Mouse (Mus musculus) kidney, embryonic 14.5 days (tissue): ENCODE measurements at regions not wholly inside any gene's neighbourhood (a gene's known extent, or its start where the extent isn't known, plus 50 kb on each side); places are given as distances from the start of the nearest gene placed in this dataset.

Experiments
- ATAC-seq: fragments of 200-750 bp; cut with Nextera tagmentation; 2 replicates; pipeline ENCODE4 v1.8.0; 2017; ENCODE audit warnings: moderate number of reproducible peaks, mild to moderate bottlenecking, moderate TSS enrichment, moderate library complexity; ENCODE audit not compliant: low FRiP score, low TSS enrichment
- H3K27ac ChIP-seq: fragments of 300-500 bp; sonication (generic); 2 replicates; pipeline ENCODE4 v1.5.1; 2014; ENCODE audit warnings: low read depth, mild to moderate bottlenecking, low read length, moderate library complexity, mixed read lengths
- H3K27me3 ChIP-seq: fragments of 300-500 bp; sonication (generic); 2 replicates; pipeline ENCODE4 v1.6.1; 2014; ENCODE audit warnings: mild to moderate bottlenecking, low read length; ENCODE audit not compliant: control insufficient read depth, insufficient read depth
- H3K36me3 ChIP-seq: fragments of 300-500 bp; sonication (generic); 2 replicates; pipeline ENCODE4 v1.6.1; 2014; ENCODE audit warnings: low read length, mixed read lengths; ENCODE audit not compliant: control insufficient read depth, insufficient read depth
- H3K4me1 ChIP-seq: fragments of 300-500 bp; sonication (generic); 2 replicates; pipeline ENCODE4 v1.6.1; 2014; ENCODE audit warnings: low read length, mixed read lengths; ENCODE audit not compliant: control insufficient read depth, insufficient read depth
- H3K4me2 ChIP-seq: fragments of 300-500 bp; sonication (generic); replicated peaks from 2 replicates; pipeline ENCODE4 v1.6.1; 2014; ENCODE audit warnings: low read depth, mild to moderate bottlenecking, low read length
- H3K4me3 ChIP-seq: fragments of 300-500 bp; sonication (generic); 2 replicates; pipeline ENCODE4 v1.5.1; 2014; ENCODE audit warnings: mild to moderate bottlenecking, low read length
- H3K9ac ChIP-seq: fragments of 300-500 bp; sonication (generic); 2 replicates; pipeline ENCODE4 v1.6.1; 2014; ENCODE audit warnings: low read depth, mild to moderate bottlenecking, low read length, moderate library complexity
- H3K9me3 ChIP-seq: fragments of 300-500 bp; sonication (generic); 2 replicates; pipeline ENCODE4 v1.6.1; 2016; ENCODE audit warnings: low read length; ENCODE audit not compliant: control insufficient read depth
- WGBS: fragments of 180-500 bp; shearing (Covaris S2); extraction: QIAGEN DNeasy Blood & Tissue Kit; methylation state at CpG from one replicate; pipeline ENCODE4 v1.1.7; 2014; 5-methylcytosine and 5-hydroxymethylcytosine counted together

DNA sequence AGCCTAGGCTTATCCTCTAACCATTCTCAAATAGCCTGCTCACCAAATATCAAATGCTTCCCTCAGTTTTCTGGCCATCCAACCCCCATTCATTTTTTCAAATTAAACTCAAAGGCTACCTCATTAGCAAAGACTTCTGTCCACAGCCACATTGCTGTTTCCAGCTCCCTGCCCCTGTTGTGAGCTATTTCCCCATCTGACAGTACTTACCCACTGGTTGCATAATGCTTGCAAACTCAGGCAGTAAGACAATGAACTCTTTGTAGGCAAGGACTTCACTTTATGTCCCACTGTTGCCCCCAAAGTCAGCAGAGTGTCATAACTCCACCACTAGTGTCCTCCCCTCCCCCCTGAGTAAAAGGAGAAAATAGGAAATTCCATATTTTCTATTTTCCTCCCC lies 194.7 kb downstream of the Rpl10-ps3 start:
- H3K36me3 ChIP-seq, result no peaks in the 10 kb centered on the region
- ATAC-seq, result no peak

DNA sequence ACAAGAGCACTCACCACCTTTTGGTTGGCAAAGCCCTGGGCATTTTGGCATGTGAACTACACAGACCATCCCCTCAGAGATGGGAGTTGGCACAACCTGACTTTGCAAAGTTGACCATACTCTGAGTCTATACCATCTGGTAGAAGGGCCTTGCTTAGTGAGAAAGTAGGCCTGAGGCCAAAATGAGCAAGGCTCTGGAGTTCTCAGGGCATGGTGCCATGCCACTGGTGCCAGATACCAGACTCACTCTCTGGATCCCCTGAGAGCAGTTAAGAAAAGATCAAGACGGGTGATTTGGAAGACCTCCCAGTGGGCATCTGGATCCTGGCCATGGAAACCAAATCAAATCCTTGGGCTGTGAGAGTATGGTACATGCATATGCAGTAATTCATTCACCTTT lies 202.0 kb downstream of the Rpl10-ps3 start:
- H3K9ac ChIP-seq, result no peak overlapping the region
- ATAC-seq, result no peak

More for the DNA sequence above, 194.7 kb downstream of the Rpl10-ps3 start:
- Histone ChIP-seq H3K27ac (no peak overlapping the region), H3K4me2 (no peak overlapping the region), H3K4me3 (no peak overlapping the region), H3K27me3 (no peaks in the 10 kb centered on the region), H3K9ac (no peak overlapping the region), H3K4me1 (no peaks in the 10 kb centered on the region), H3K9me3 (no peaks in the 10 kb centered on the region)

DNA sequence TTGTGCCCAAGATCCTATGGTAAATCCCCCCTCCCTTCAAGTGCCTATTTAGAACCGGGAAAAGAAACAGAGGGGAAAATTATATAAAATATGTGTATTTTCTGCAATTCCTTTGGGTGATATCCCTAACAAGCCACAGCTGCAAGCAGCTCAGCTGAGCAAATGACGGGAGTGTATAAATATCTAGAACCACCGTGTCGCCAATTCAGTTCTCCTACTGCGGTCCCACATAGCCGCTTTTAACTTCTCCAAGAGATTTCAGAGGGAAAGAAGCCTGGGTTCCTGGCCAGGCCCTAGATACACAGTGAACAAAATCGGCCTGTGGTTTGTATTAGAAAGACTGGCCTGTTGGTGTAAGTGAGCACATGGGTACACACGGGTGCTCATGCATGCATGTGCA lies 202.7 kb downstream of the Rpl10-ps3 start:
- no peak overlapping the region for H3K4me2 ChIP-seq
- ATAC-seq, result no peak
- H3K9ac ChIP-seq, result no peak overlapping the region
- no peaks in the 10 kb centered on the region for H3K36me3 ChIP-seq
- no peak overlapping the region for H3K4me3 ChIP-seq
- 80% methylated on average over 8 of the region's 8 CpGs for WGBS
- no peaks in the 10 kb centered on the region for H3K9me3 ChIP-seq
- 0 out of 2 replicates have a peak, but pooled peaks cover 5% of the 10 kb centered on the region for H3K4me1 ChIP-seq
- H3K27me3 ChIP-seq, result no peaks in the 10 kb centered on the region
- no peak overlapping the region for H3K27ac ChIP-seq

More for the DNA sequence above, 202.0 kb downstream of the Rpl10-ps3 start:
- Histone ChIP-seq H3K36me3 (no peaks in the 10 kb centered on the region), H3K4me3 (no peak overlapping the region), H3K27me3 (no peaks in the 10 kb centered on the region), H3K9me3 (no peaks in the 10 kb centered on the region), H3K4me1 (0 out of 2 replicates have a peak, but pooled peaks cover 5% of the 10 kb centered on the region), H3K4me2 (no peak overlapping the region), H3K27ac (no peak overlapping the region)
- 88% methylated on average over 1 of the region's 1 CpGs for WGBS

DNA sequence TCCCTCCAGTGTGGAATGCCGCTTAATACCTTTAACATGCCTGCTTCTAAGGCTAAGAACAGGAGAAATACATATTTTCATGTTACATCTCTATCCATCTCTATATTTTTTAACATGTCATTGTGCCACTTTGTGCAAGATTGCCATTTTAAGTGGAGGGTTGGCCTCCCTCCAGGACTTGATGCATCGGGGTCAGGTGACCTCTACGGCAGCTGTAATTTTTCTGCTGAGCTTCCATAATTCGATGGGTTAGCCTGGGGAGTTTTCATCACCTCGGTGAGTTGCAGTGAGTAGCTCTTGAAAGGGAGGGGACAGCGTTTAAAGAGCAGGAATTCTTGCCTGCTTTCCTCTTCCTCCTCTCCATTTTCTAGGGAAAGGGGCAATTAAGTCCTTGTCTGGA lies 203.6 kb downstream of the Rpl10-ps3 start:
- ATAC-seq, result no peak
- no peak overlapping the region for H3K9ac ChIP-seq
- H3K27me3 ChIP-seq, result no peaks in the 10 kb centered on the region
- no peaks in the 10 kb centered on the region for H3K9me3 ChIP-seq
- WGBS, result 52% methylated on average over 6 of the region's 6 CpGs
- H3K4me3 ChIP-seq, result no peak overlapping the region
- H3K27ac ChIP-seq, result no peak overlapping the region
- no peak overlapping the region for H3K4me2 ChIP-seq
- H3K4me1 ChIP-seq, result 0 out of 2 replicates have a peak, but pooled peaks cover 5% of the 10 kb centered on the region
- H3K36me3 ChIP-seq, result no peaks in the 10 kb centered on the region

DNA sequence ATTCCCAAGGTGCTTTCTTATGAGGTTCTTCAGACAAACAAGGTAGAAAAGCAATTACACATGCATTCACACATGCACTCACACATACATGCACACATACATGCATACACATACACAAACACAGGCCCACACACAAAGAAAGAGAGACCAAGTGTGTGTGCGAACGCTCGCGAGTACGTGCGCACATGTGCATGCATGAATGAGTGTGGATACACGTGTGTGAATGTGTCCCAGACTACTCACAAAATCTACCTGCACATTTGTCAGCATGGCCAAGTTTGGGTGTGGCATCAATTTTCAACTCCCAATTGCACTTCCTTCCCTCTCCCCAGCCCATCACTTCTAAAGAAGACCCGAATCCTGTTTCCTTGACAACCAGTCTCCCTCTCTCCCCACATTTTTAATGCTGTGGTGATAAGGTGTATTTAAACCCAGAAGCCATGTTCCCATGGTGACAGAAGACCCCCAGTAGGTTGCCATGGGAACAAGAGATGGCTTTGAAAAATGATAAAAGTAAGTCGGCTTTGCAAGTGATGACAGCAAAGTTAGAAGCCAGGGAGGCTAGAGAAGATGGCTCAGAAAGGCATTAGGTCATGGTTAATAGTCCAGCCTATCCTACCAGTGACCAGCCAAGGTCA lies 206.3 kb downstream of the Rpl10-ps3 start:
- WGBS, result 93% methylated on average over 9 of the region's 9 CpGs

DNA sequence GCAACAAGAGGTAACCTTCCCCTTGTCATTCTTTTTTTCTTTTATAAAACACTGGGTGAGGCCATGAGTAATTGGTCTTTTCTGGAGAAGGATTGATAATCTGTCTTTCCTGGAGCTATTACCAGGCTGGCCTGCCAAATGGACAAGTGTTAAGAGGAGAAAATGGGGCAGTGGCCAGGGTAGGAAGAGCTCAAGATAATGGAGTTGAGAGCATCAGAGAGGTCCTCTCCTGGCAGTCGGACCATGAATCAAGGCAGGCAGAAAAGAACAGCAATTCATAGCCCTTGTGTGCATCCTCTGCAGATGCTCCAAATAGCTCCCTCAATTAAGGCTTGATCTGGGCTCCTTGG lies 208.2 kb downstream of the Rpl10-ps3 start:
- Histone ChIP-seq H3K4me1 (0 out of 2 replicates have a peak, but pooled peaks cover 5% of the 10 kb centered on the region), H3K4me2 (no peak overlapping the region), H3K27me3 (no peaks in the 10 kb centered on the region), H3K9me3 (no peaks in the 10 kb centered on the region), H3K9ac (no peak overlapping the region), H3K4me3 (no peak overlapping the region), H3K36me3 (no peaks in the 10 kb centered on the region), H3K27ac (no peak overlapping the region)
- 80% methylated on average over 1 of the region's 1 CpGs for WGBS
- ATAC-seq, result no peak

More for the DNA sequence above, 206.3 kb downstream of the Rpl10-ps3 start:
- no peak for ATAC-seq
- Histone ChIP-seq H3K4me1 (0 out of 2 replicates have a peak, but pooled peaks cover 7% of the 10 kb centered on the region), H3K27me3 (no peaks in the 10 kb centered on the region), H3K4me3 (no peak overlapping the region), H3K9ac (no peak overlapping the region), H3K36me3 (no peaks in the 10 kb centered on the region), H3K4me2 (no peak overlapping the region), H3K9me3 (no peaks in the 10 kb centered on the region), H3K27ac (no peak overlapping the region)

DNA sequence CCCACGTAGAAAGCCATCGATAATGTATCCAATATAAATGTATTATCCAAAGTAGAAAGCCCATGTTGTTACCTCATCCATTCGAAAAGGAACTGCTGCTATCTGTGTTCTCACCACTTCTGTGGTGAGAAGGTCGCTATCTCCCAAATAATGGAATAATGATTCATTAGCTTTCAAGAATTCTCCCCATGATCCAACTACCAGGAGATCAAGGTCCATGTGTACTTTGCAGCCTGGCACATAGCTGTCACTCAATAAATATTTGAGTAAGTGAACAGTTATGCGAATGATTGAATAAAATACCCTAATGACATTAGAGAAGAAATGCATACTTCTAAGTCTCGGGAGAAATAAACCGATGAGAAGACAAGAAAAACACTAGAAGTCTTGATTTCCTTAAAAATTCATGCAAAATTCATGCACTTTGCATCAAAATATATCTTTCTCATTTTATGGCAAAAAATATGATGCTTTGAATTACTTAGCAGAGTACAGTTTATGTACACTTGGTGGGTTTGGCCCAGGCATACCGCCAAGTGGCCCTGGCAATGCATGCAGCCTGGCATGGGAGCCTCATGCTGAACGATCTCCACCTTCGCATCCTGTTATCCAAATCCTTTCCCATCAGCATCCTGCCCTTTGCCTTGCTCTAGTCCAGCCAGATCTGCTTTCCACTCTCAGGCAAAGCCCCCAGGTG lies 208.7 kb downstream of the Rpl10-ps3 start:
- Histone ChIP-seq H3K4me1 (0 out of 2 replicates have a peak, but pooled peaks cover 5% of the 10 kb centered on the region), H3K36me3 (no peaks in the 10 kb centered on the region), H3K27me3 (no peaks in the 10 kb centered on the region), H3K4me2 (no peak overlapping the region), H3K9ac (no peak overlapping the region), H3K9me3 (no peaks in the 10 kb centered on the region), H3K27ac (no peak overlapping the region), H3K4me3 (no peak overlapping the region)
- no peak for ATAC-seq
- 92% methylated on average over 10 of the region's 10 CpGs for WGBS

DNA sequence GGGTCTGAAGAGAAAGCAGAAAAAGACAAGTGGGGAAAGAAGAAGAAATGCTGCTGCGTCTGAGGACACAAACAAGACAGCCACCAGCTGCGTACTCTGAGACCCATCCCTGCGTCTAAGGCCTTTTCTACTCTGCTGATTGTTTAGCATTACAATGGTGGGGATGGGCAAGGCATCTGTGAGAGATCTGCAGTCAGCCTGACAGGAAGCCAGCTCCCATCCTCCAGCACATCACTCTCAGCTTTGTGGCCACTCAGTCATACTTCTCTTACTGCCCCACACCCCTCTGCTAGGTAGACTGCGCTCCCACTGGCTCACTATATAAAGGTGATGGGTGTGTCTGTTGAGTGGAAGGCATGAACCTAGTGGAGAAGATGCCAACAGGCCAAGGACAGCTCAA lies 220.5 kb downstream of the Rpl10-ps3 start:
- Histone ChIP-seq H3K27ac (no peak overlapping the region), H3K4me2 (no peak overlapping the region), H3K9ac (no peak overlapping the region), H3K4me3 (no peak overlapping the region), H3K36me3 (no peaks in the 10 kb centered on the region), H3K27me3 (no peaks in the 10 kb centered on the region), H3K4me1 (no peaks in the 10 kb centered on the region), H3K9me3 (no peaks in the 10 kb centered on the region)
- no peak for ATAC-seq
- 56% methylated on average over 4 of the region's 4 CpGs for WGBS

DNA sequence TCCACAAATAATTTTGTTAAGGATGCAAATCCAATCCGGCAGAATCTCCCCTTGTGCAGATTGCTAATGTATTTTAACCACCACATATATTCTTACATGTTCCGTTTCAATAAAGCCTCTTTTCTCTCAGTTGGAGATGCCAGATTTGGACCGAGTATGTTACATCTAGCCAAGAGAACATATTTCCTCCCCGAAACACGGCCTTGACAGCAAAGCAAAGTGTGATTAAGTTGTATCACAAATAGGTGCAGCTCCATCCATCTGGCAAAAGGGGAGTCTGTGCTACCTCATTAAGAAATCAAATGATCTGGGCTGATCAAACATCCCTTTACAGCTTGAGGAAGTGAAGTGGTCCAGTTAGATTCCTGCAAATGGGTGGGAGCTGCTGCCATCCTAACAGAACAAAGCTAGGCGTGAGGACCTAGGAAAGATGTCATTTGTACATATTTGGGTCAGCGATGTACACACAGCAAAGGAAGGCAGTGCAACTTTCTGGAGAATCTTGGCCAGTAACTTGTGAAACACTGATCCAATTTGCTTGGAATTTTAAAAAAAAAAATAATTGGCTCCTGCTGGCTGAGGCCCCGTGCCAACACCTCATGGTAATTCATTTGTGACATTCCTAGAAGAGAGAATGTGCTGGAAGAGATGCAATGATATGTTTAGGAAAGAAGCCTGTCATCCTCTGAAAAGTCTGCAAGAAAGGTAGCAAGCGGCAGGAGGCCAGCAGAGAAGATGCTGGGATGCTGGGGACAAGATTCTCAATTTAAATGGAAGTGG lies 223.8 kb downstream of the Rpl10-ps3 start:
- H3K9me3 ChIP-seq, result no peaks in the 10 kb centered on the region
- H3K27ac ChIP-seq, result no peak overlapping the region
- no peak overlapping the region for H3K4me2 ChIP-seq
- H3K4me1 ChIP-seq, result no peaks in the 10 kb centered on the region
- H3K4me3 ChIP-seq, result no peak overlapping the region
- WGBS, result 87% methylated on average over 9 of the region's 9 CpGs
- H3K9ac ChIP-seq, result no peak overlapping the region
- ATAC-seq, result no peak
- no peaks in the 10 kb centered on the region for H3K36me3 ChIP-seq
- no peaks in the 10 kb centered on the region for H3K27me3 ChIP-seq
